Comparison of ENCODE assay signal across 4 mouse cellular contexts in genomic region chr12:74816181-74816580, GRCm38 (mm10).
DNase-seq lines count a peak whose midpoint lies in the region; ATAC-seq lines count a peak whose summit lies in the region.
"Not testable (repeated sequence)": the region's sequence is repeated elsewhere in the genome, so short reads cannot be mapped to it uniquely, and the experiment has no call there.

No protein-coding gene starts in this region.

- not testable (repeated sequence) for H3K9ac ChIP-seq in heart, embryonic 12.5 days

- not testable (repeated sequence) for H3K4me2 ChIP-seq in heart, embryonic 12.5 days

- H3K4me3 ChIP-seq in heart, embryonic 12.5 days = not testable (repeated sequence)

- WGBS in heart, embryonic 12.5 days = 78% methylated on average over 3 of the region's 3 CpGs

- H3K27me3 ChIP-seq in heart, embryonic 12.5 days (replicated peaks) = not testable (repeated sequence)

- ATAC-seq in heart, embryonic 12.5 days (ENCODE audit: insufficient number of reproducible peaks, low FRiP score) = peak; percentile 45; the same call in 1 of the 2 replicates

- H3K36me3 ChIP-seq in heart, embryonic 12.5 days = not testable (repeated sequence)

- H3K27ac ChIP-seq in heart, embryonic 12.5 days (ENCODE audit: poor library complexity, severe bottlenecking) = not testable (repeated sequence)

- H3K4me1 ChIP-seq in heart, embryonic 12.5 days (replicated peaks) = not testable (repeated sequence)

- DNase-seq in ES-CJ7 (ENCODE audit: low read depth, low spot score) = peak; percentile 25
- peak; percentile 57 for DNase-seq in R1 (ENCODE audit: low read depth, low spot score)
- DNase-seq in ZHBTc4 (ENCODE audit: low read depth, low spot score) = peak; percentile 65

- H3K9me3 ChIP-seq in heart, embryonic 12.5 days (replicated peaks) = peaks cover 12% of the 10 kb centered on the region; the same call in 1 of the 2 replicates
